Mouse (Mus musculus): ENCODE data around the gene Angptl6. TPM values are rescaled to one million over a fixed set of nuclear protein-coding genes. Genes with fewer than 3 reads are reported as not detected.

Gene Angptl6
- polyA plus RNA-seq, 1 experiment from 2014 or later = 4.3 TPM

DNA sequence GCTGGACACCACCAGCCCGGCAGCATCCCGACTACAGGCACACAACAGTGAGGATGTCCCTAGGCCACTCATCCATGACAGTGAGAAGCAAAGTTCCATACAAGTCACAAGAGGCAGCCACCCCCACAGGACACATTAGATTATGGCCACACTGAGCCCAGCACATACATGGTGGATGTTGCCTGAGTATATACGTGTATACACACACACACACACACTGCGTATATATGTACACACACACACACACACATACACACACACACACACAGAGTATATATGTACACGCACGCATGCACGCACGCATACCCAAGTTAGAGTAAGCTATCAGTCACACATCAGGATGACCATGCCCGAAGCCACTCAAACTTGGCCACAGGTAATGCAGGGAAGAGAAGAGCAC, 15.9 kb upstream of the Angptl6 start:
- H3K4me3 ChIP-seq (ENCODE audit: low read depth, low read length) = no peak overlapping the region
- H3K36me3 ChIP-seq (ENCODE audit: control insufficient read depth, insufficient read depth, low read length) = peaks cover 23% of the 10 kb centered on the region
- peaks cover 12% of the 10 kb centered on the region; the same call in 1 of the 2 replicates for H3K4me1 ChIP-seq (replicated peaks; ENCODE audit: control insufficient read depth, insufficient read depth, low read length)
- WGBS = 95% methylated on average over 9 of the region's 9 CpGs
- H3K27ac ChIP-seq (ENCODE audit: low read depth, low read length) = no peak overlapping the region
- H3K4me2 ChIP-seq (ENCODE audit: low read depth, low read length, severe bottlenecking) = no peak overlapping the region
- H3K9me3 ChIP-seq (ENCODE audit: control insufficient read depth, low read length) = no peaks in the 10 kb centered on the region
- DNase-seq (ENCODE audit: low spot score) (no peak), ATAC-seq (replicated peaks; ENCODE audit: low FRiP score) (no peak)
- H3K9ac ChIP-seq (ENCODE audit: low read length) = no peak overlapping the region
- no peaks in the 10 kb centered on the region for H3K27me3 ChIP-seq (ENCODE audit: control insufficient read depth, insufficient read depth, low read length)

DNA sequence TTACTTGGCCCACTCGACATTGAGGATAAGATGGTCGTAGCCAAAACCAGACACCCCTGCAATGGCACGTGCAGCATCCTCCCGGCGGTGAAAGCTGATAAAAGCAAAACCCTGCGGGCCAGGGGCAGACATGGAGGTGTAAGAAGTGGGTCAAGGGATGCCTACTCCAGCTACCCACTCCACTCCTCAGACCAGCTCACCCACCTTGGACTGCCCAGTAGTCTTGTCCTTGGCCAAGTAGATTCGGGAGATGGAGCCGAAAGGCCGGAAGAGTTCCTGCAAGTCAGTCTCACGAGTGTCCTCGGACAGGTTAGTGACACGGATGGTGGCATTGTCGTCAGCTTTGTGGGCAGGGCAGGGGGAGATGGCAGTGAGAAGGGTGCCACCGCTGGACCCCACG, 15.1 kb upstream of the Angptl6 start:
- no peak overlapping the region for H3K27ac ChIP-seq (ENCODE audit: low read depth, low read length)
- H3K4me1 ChIP-seq (replicated peaks; ENCODE audit: control insufficient read depth, insufficient read depth, low read length) = peaks cover 12% of the 10 kb centered on the region; the same call in 1 of the 2 replicates
- no peak overlapping the region for H3K4me3 ChIP-seq (ENCODE audit: low read depth, low read length)
- 88% methylated on average over 15 of the region's 15 CpGs for WGBS
- no peak for ATAC-seq (replicated peaks; ENCODE audit: low FRiP score)
- no peak for DNase-seq (ENCODE audit: low spot score)
- H3K9me3 ChIP-seq (ENCODE audit: control insufficient read depth, low read length) = no peaks in the 10 kb centered on the region
- H3K27me3 ChIP-seq (ENCODE audit: control insufficient read depth, insufficient read depth, low read length) = no peaks in the 10 kb centered on the region
- H3K36me3 ChIP-seq (ENCODE audit: control insufficient read depth, insufficient read depth, low read length) = peaks cover 28% of the 10 kb centered on the region
- H3K9ac ChIP-seq (ENCODE audit: low read length) = no peak overlapping the region
- H3K4me2 ChIP-seq (ENCODE audit: low read depth, low read length, severe bottlenecking) = no peak overlapping the region

DNA sequence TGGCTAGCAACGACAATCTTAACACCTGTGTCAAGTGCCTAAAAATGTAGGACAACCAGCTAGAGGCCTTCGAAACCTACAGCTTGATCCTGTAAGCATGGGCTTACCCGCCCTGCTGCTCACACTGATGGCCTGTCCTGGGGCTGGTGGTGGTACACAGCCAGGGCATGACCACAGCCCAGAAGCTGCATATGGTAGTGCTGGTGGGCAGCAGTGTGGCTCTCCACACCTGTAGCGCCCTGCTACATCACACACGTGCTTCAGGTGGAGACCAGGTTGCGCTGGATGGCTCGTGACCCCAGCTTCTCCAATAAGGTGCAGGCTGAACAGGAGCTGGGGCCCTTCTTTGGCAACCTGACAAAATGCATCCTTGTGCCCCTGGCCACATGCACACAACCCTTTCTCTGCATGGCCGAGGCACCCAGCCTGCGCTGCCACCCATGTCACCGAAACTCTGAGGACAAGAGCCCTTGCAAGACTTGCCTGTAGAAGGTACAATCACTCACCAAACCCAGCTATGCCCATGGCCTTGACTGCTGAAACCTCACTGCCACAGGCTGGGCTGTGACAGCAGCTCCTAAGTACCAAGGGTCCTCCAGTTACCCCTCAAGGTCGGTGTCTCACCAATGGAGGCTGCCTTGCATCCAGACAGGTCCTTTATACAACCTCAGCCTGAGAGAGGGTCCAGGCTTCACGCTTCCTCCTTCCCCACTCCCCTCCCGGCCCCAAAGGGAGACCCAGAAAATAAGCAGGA, 14.2 kb upstream of the Angptl6 start:
- ATAC-seq (replicated peaks; ENCODE audit: low FRiP score) = no peak
- WGBS = 89% methylated on average over 13 of the region's 13 CpGs
- Histone ChIP-seq H3K27me3 (ENCODE audit: control insufficient read depth, insufficient read depth, low read length) (no peaks in the 10 kb centered on the region), H3K4me1 (replicated peaks; ENCODE audit: control insufficient read depth, insufficient read depth, low read length) (peaks cover 16% of the 10 kb centered on the region; the same call in 1 of the 2 replicates), H3K9ac (ENCODE audit: low read length) (no peak overlapping the region), H3K27ac (ENCODE audit: low read depth, low read length) (no peak overlapping the region), H3K4me3 (ENCODE audit: low read depth, low read length) (no peak overlapping the region), H3K36me3 (ENCODE audit: control insufficient read depth, insufficient read depth, low read length) (peaks cover 28% of the 10 kb centered on the region), H3K4me2 (ENCODE audit: low read depth, low read length, severe bottlenecking) (no peak overlapping the region), H3K9me3 (ENCODE audit: control insufficient read depth, low read length) (no peaks in the 10 kb centered on the region)
- DNase-seq (ENCODE audit: low spot score) = no peak

DNA sequence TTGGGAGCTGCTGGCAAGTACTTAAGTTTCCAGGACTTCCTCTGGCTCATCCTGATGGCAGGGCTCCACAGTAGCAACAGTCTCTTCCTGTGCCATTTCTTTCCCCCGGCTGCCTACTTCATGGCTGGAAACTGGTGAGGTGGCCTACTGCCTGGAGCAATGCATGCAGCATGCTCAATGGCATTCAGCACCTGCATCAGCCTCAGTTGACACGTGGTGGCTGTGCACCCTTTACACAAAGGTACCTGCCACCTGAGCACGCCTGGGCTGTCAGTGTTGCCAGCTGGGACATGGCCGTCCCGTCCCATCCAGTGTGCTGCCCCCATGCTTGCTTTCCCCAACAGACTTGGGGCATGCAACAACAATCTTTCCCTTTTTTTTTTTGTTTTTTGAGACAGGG, 13.5 kb upstream of the Angptl6 start:
- Histone ChIP-seq H3K36me3 (ENCODE audit: control insufficient read depth, insufficient read depth, low read length) (peaks cover 28% of the 10 kb centered on the region), H3K9me3 (ENCODE audit: control insufficient read depth, low read length) (no peaks in the 10 kb centered on the region), H3K4me2 (ENCODE audit: low read depth, low read length, severe bottlenecking) (no peak overlapping the region), H3K27me3 (ENCODE audit: control insufficient read depth, insufficient read depth, low read length) (no peaks in the 10 kb centered on the region), H3K4me3 (ENCODE audit: low read depth, low read length) (no peak overlapping the region), H3K27ac (ENCODE audit: low read depth, low read length) (no peak overlapping the region), H3K4me1 (replicated peaks; ENCODE audit: control insufficient read depth, insufficient read depth, low read length) (peaks cover 17% of the 10 kb centered on the region; the same call in 1 of the 2 replicates), H3K9ac (ENCODE audit: low read length) (no peak overlapping the region)
- ATAC-seq (replicated peaks; ENCODE audit: low FRiP score) = no peak
- 73% methylated on average over 5 of the region's 5 CpGs for WGBS
- no peak for DNase-seq (ENCODE audit: low spot score)

DNA sequence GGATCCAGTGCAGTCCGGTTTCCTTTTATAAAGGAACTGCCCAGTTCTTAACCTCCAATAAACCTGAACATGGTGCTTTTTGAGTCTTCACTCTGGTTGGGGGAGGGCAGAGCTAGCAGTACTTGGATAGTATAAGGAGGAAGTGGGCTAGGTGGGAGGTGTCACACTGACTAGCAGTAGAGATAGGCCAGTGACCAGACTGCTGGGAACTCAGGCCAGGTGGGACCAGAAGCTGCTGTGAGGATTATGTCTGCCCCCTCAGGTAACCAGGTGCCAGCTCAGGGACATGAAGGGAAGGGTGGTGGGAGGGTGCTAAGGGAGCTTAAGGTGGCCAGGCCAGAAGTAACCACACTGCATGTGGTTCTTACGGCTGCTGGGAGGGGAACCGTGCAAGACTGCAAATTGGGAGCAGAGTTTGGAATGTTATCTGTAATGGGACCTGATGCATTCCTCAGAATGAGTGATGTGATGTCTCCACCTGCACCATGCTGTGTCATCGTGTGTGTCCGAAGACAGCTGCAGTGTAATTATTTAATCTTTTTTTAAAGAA, 12.7 kb upstream of the Angptl6 start:
- WGBS = 85% methylated on average over 5 of the region's 5 CpGs
- no peak overlapping the region for H3K4me2 ChIP-seq (ENCODE audit: low read depth, low read length, severe bottlenecking)
- peaks cover 10% of the 10 kb centered on the region; the same call in 1 of the 2 replicates for H3K4me1 ChIP-seq (replicated peaks; ENCODE audit: control insufficient read depth, insufficient read depth, low read length)
- no peak overlapping the region for H3K4me3 ChIP-seq (ENCODE audit: low read depth, low read length)
- peaks cover 28% of the 10 kb centered on the region for H3K36me3 ChIP-seq (ENCODE audit: control insufficient read depth, insufficient read depth, low read length)
- no peaks in the 10 kb centered on the region for H3K9me3 ChIP-seq (ENCODE audit: control insufficient read depth, low read length)
- no peak overlapping the region for H3K27ac ChIP-seq (ENCODE audit: low read depth, low read length)
- H3K27me3 ChIP-seq (ENCODE audit: control insufficient read depth, insufficient read depth, low read length) = no peaks in the 10 kb centered on the region
- no peak for ATAC-seq (replicated peaks; ENCODE audit: low FRiP score)
- no peak overlapping the region for H3K9ac ChIP-seq (ENCODE audit: low read length)
- DNase-seq (ENCODE audit: low spot score) = no peak

DNA sequence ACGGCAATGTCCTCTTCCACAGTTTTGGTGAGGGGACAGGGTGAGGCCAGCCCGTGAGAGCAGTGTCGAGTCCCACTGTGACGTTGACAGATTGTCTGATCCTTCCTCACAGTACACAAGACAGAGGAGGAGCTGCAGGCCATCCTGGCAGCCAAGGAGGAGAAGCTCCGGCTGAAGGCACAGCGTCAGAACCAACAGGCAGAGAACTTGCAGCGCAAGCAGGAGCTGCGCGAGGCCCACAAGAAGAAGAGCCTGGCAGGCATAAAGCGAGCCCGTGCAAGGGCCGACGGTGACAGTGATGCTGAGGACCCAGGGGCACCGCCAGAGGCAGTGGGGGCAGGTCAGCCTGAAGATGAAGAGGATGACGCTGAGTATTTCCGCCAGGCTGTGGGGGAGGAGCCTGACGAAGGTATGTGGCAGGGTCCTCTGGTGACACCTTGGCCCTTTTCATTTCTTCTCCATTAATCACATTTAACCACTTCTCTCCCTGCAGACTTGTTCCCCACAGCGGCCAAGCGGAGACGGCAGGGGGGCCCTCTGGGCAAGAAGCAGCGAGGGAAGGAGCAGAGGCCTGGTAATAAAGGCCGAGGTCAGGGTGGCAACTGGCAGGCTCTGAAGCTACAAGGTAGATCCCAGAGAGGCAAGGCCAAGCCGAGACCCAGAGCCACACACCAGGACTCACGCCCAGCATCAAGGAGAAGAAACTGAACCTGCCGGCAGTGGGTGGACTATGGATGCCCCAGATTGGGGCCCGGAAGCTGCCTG, 12.0 kb upstream of the Angptl6 start:
- Histone ChIP-seq H3K9ac (ENCODE audit: low read length) (no peak overlapping the region), H3K4me2 (ENCODE audit: low read depth, low read length, severe bottlenecking) (no peak overlapping the region), H3K27ac (ENCODE audit: low read depth, low read length) (no peak overlapping the region), H3K4me1 (replicated peaks; ENCODE audit: control insufficient read depth, insufficient read depth, low read length) (0 out of 2 replicates have a peak, but pooled peaks cover 5% of the 10 kb centered on the region), H3K36me3 (ENCODE audit: control insufficient read depth, insufficient read depth, low read length) (peaks cover 28% of the 10 kb centered on the region), H3K4me3 (ENCODE audit: low read depth, low read length) (no peak overlapping the region), H3K27me3 (ENCODE audit: control insufficient read depth, insufficient read depth, low read length) (no peaks in the 10 kb centered on the region), H3K9me3 (ENCODE audit: control insufficient read depth, low read length) (no peaks in the 10 kb centered on the region)
- WGBS = 87% methylated on average over 26 of the region's 26 CpGs
- DNase-seq (ENCODE audit: low spot score) = no peak
- ATAC-seq (replicated peaks; ENCODE audit: low FRiP score) = no peak

DNA sequence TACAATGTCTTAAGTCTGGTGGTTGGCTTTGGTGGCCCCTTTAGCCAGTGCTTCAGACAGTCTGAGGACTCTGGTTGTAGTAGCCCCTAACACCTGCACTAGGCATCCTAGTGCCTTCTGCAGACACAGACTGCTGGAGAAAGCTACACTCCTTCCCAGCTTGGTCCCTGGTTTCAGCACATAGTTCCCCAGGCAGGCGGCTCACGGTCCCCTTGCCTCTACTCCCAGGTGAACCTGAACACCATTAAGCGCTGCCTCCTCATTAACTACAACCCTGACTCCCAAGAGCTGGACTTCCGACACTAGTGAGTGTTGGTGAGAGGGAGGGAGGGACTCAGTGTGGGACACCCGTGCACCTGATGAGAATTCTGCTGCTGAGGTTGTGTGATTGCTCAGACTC, 10.9 kb upstream of the Angptl6 start:
- ATAC-seq (replicated peaks; ENCODE audit: low FRiP score) (no peak), DNase-seq (ENCODE audit: low spot score) (no peak)
- no peaks in the 10 kb centered on the region for H3K27me3 ChIP-seq (ENCODE audit: control insufficient read depth, insufficient read depth, low read length)
- H3K9me3 ChIP-seq (ENCODE audit: control insufficient read depth, low read length) = no peaks in the 10 kb centered on the region
- no peak overlapping the region for H3K27ac ChIP-seq (ENCODE audit: low read depth, low read length)
- WGBS = 90% methylated on average over 5 of the region's 5 CpGs
- 0 out of 2 replicates have a peak, but pooled peaks cover 5% of the 10 kb centered on the region for H3K4me1 ChIP-seq (replicated peaks; ENCODE audit: control insufficient read depth, insufficient read depth, low read length)
- H3K36me3 ChIP-seq (ENCODE audit: control insufficient read depth, insufficient read depth, low read length) = peaks cover 23% of the 10 kb centered on the region
- H3K4me3 ChIP-seq (ENCODE audit: low read depth, low read length) = no peak overlapping the region
- no peak overlapping the region for H3K4me2 ChIP-seq (ENCODE audit: low read depth, low read length, severe bottlenecking)
- H3K9ac ChIP-seq (ENCODE audit: low read length) = no peak overlapping the region

DNA sequence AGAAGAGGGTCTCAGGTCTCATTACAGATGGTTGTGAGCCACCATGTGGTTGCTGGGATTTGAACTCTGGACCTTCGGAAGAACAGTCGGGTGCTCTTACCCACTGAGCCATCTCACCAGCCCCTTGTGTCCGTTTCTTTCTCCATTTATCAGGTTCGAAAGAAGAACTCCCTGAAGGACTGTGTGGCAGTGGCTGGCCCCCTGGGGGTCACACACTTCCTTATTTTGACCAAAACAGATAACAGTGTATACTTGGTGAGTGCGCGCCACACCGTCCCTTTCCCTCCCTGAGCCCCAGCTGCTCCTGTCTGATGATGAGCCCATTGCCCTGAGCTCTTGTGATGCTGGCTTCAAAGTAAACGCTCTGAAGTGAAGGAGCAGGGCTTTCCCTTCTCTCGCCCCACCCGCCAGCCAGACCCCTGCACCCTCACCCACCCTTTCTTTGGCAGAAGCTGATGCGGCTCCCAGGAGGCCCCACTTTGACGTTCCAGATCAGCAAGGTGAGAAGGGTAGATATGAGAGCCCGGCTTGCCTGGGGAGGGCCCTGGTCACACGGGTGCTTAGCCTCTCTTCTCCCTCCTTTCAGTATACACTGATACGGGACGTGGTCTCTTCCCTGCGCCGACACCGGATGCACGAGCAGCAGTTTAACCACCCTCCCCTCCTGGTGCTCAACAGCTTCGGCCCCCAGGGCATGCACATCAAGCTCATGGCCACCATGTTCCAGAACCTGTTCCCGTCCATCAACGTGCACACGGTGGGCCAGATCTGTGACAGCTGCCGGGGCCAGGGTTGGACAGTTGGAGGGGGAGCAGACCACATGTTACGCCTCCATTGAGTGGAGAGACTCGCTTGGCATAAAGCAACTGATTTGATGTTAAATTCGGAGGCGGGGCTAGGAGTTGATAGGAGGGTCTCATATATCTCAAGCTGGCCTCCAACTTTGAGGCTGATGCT, 9.9 kb upstream of the Angptl6 start:
- H3K36me3 ChIP-seq (ENCODE audit: control insufficient read depth, insufficient read depth, low read length) = peaks cover 21% of the 10 kb centered on the region
- H3K4me1 ChIP-seq (replicated peaks; ENCODE audit: control insufficient read depth, insufficient read depth, low read length) = 0 out of 2 replicates have a peak, but pooled peaks cover 5% of the 10 kb centered on the region
- no peak for DNase-seq (ENCODE audit: low spot score)
- no peak for ATAC-seq (replicated peaks; ENCODE audit: low FRiP score)
- H3K4me3 ChIP-seq (ENCODE audit: low read depth, low read length) = peak overlapping the region; percentile 90; the same call in 1 of the 2 replicates
- H3K4me2 ChIP-seq (ENCODE audit: low read depth, low read length, severe bottlenecking) = peak overlapping the region; percentile 68
- no peaks in the 10 kb centered on the region for H3K9me3 ChIP-seq (ENCODE audit: control insufficient read depth, low read length)
- no peaks in the 10 kb centered on the region for H3K27me3 ChIP-seq (ENCODE audit: control insufficient read depth, insufficient read depth, low read length)
- WGBS = 85% methylated on average over 29 of the region's 29 CpGs
- peak overlapping the region; percentile 24; the same call in 1 of the 2 replicates for H3K9ac ChIP-seq (ENCODE audit: low read length)
- no peak overlapping the region for H3K27ac ChIP-seq (ENCODE audit: low read depth, low read length)
